Mouse (Mus musculus) hindbrain, embryonic 16.5 days (tissue): ENCODE results near the gene Ankrd39. TPM values are rescaled to one million over a fixed set of nuclear protein-coding genes. Genes with fewer than 3 reads are reported as not detected.
A peak's percentile ranks its signal among the peaks of the same experiment; 100 is the strongest.

ENCODE experiments used
- ATAC-seq: fragments of 200-750 bp; cut with Nextera tagmentation; 2 replicates; pipeline ENCODE4 v1.8.0; 2017; ENCODE audit warnings: moderate TSS enrichment, moderate library complexity
- H3K27ac ChIP-seq: fragments of 300-500 bp; sonication (generic); 2 replicates; pipeline ENCODE4 v1.5.1; 2014; ENCODE audit warnings: low read depth, mild to moderate bottlenecking, control low read depth, low read length, moderate library complexity
- H3K27me3 ChIP-seq: fragments of 300-500 bp; sonication (generic); replicated peaks from 2 replicates; pipeline ENCODE4 v1.6.1; 2014; ENCODE audit warnings: low read length; ENCODE audit not compliant: control insufficient read depth, insufficient read depth
- H3K36me3 ChIP-seq: fragments of 300-500 bp; sonication (generic); 2 replicates; pipeline ENCODE4 v1.6.1; 2014; ENCODE audit warnings: mild to moderate bottlenecking, low read length, moderate library complexity, mixed read lengths; ENCODE audit not compliant: control insufficient read depth, insufficient read depth
- H3K4me1 ChIP-seq: fragments of 300-500 bp; sonication (generic); 2 replicates; pipeline ENCODE4 v1.6.1; 2014; ENCODE audit warnings: low read depth, low read length; ENCODE audit not compliant: control insufficient read depth, insufficient read depth
- H3K4me2 ChIP-seq: fragments of 300-500 bp; sonication (generic); 2 replicates; pipeline ENCODE4 v1.6.1; 2014; ENCODE audit warnings: mild to moderate bottlenecking, low read length, control low read depth, moderate library complexity
- H3K4me3 ChIP-seq: fragments of 300-500 bp; sonication (generic); 2 replicates; pipeline ENCODE4 v1.5.1; 2014; ENCODE audit warnings: mild to moderate bottlenecking, low read length, control low read depth, moderate library complexity
- H3K9ac ChIP-seq: fragments of 300-500 bp; sonication (generic); 2 replicates; pipeline ENCODE4 v1.6.1; 2014; ENCODE audit warnings: low read depth, mild to moderate bottlenecking, control low read depth, low read length, moderate library complexity
- H3K9me3 ChIP-seq: fragments of 300-500 bp; sonication (generic); 2 replicates; pipeline ENCODE4 v1.6.1; 2014; ENCODE audit warnings: mild to moderate bottlenecking, low read length, moderate library complexity; ENCODE audit not compliant: control insufficient read depth
- WGBS: fragments of 180-500 bp; shearing (Covaris S2); extraction: QIAGEN DNeasy Blood & Tissue Kit; methylation state at CpG from one replicate; pipeline ENCODE4 v1.1.7; 2014; 5-methylcytosine and 5-hydroxymethylcytosine counted together
- polyA plus RNA-seq: library from polyadenylated mRNA; unstranded; fragments of >200 nt; fragmentation: Nextera tagmentation; extraction: Ambion mirVana; gene quantifications from 2 replicates; pipeline ENCODE4 v1.2.1, GENCODE M21; 2015

Gene Ankrd39
- polyA plus RNA-seq, 1 experiment from 2014 or later, result 33.8 TPM

GRCm38 (mm10) chr1:36530962-36531361 lies 16.3 kb downstream of the Ankrd39 start:
- no peaks in the 10 kb centered on the region for H3K27me3 ChIP-seq
- no peak overlapping the region for H3K4me2 ChIP-seq
- H3K9ac ChIP-seq, result no peak overlapping the region
- peaks cover under 1% of the 10 kb centered on the region; the same call in 1 of the 2 replicates for H3K36me3 ChIP-seq
- H3K4me1 ChIP-seq, result peaks cover 4% of the 10 kb centered on the region; the same call in 1 of the 2 replicates
- H3K27ac ChIP-seq, result no peak overlapping the region
- no peak for ATAC-seq
- H3K9me3 ChIP-seq, result no peaks in the 10 kb centered on the region
- H3K4me3 ChIP-seq, result no peak overlapping the region
- WGBS, result 95% methylated on average over 7 of the region's 7 CpGs

GRCm38 (mm10) chr1:36530485-36530884 lies 16.8 kb downstream of the Ankrd39 start:
- Histone ChIP-seq H3K27me3 (no peaks in the 10 kb centered on the region), H3K9me3 (no peaks in the 10 kb centered on the region), H3K9ac (no peak overlapping the region), H3K4me2 (no peak overlapping the region), H3K27ac (no peak overlapping the region), H3K4me3 (no peak overlapping the region), H3K4me1 (peaks cover 2% of the 10 kb centered on the region; the same call in 1 of the 2 replicates), H3K36me3 (peaks cover 6% of the 10 kb centered on the region)
- WGBS, result 74% methylated on average over 7 of the region's 8 CpGs
- no peak for ATAC-seq

GRCm38 (mm10) chr1:36529875-36530274 lies 17.4 kb downstream of the Ankrd39 start:
- Histone ChIP-seq H3K27me3 (no peaks in the 10 kb centered on the region), H3K4me2 (no peak overlapping the region), H3K9me3 (no peaks in the 10 kb centered on the region), H3K27ac (no peak overlapping the region), H3K4me3 (no peak overlapping the region), H3K4me1 (peaks cover 2% of the 10 kb centered on the region; the same call in 1 of the 2 replicates), H3K9ac (no peak overlapping the region), H3K36me3 (peaks cover 11% of the 10 kb centered on the region)
- WGBS, result 94% methylated on average over 4 of the region's 4 CpGs
- ATAC-seq, result no peak

GRCm38 (mm10) chr1:36529274-36529673 lies 18.0 kb downstream of the Ankrd39 start:
- 93% methylated on average over 4 of the region's 4 CpGs for WGBS
- peaks cover 2% of the 10 kb centered on the region; the same call in 1 of the 2 replicates for H3K4me1 ChIP-seq
- no peak overlapping the region for H3K4me3 ChIP-seq
- ATAC-seq, result no peak
- peaks cover 16% of the 10 kb centered on the region for H3K36me3 ChIP-seq
- H3K27ac ChIP-seq, result no peak overlapping the region
- H3K9ac ChIP-seq, result no peak overlapping the region
- no peaks in the 10 kb centered on the region for H3K9me3 ChIP-seq
- H3K27me3 ChIP-seq, result no peaks in the 10 kb centered on the region
- no peak overlapping the region for H3K4me2 ChIP-seq

GRCm38 (mm10) chr1:36528351-36528750 lies 18.9 kb downstream of the Ankrd39 start:
- peaks cover 20% of the 10 kb centered on the region for H3K36me3 ChIP-seq

GRCm38 (mm10) chr1:36526903-36527302 lies 20.3 kb downstream of the Ankrd39 start:
- Histone ChIP-seq H3K36me3 (peaks cover 26% of the 10 kb centered on the region), H3K9ac (no peak overlapping the region), H3K27ac (no peak overlapping the region), H3K9me3 (no peaks in the 10 kb centered on the region), H3K4me3 (no peak overlapping the region), H3K4me2 (no peak overlapping the region), H3K4me1 (peaks cover 2% of the 10 kb centered on the region; the same call in 1 of the 2 replicates), H3K27me3 (no peaks in the 10 kb centered on the region)
- WGBS, result 87% methylated on average over 10 of the region's 10 CpGs
- no peak for ATAC-seq

More at GRCm38 (mm10) chr1:36528351-36528750, 18.9 kb downstream of the Ankrd39 start:
- ATAC-seq, result peak; percentile 40; the same call in 1 of the 2 replicates
- H3K27me3 ChIP-seq, result no peaks in the 10 kb centered on the region
- 13% methylated on average over 1 of the region's 1 CpGs for WGBS
- no peaks in the 10 kb centered on the region for H3K9me3 ChIP-seq
- H3K4me2 ChIP-seq, result no peak overlapping the region
- H3K4me3 ChIP-seq, result no peak overlapping the region
- no peak overlapping the region for H3K9ac ChIP-seq
- H3K27ac ChIP-seq, result peak overlapping the region; percentile 48; the same call in 1 of the 2 replicates
- H3K4me1 ChIP-seq, result peaks cover 2% of the 10 kb centered on the region; the same call in 1 of the 2 replicates

GRCm38 (mm10) chr1:36525774-36526173 lies 21.5 kb downstream of the Ankrd39 start:
- Histone ChIP-seq H3K27me3 (no peaks in the 10 kb centered on the region), H3K4me1 (peaks cover 2% of the 10 kb centered on the region; the same call in 1 of the 2 replicates), H3K9ac (no peak overlapping the region), H3K4me3 (no peak overlapping the region), H3K27ac (no peak overlapping the region), H3K4me2 (no peak overlapping the region), H3K9me3 (no peaks in the 10 kb centered on the region), H3K36me3 (peaks cover 34% of the 10 kb centered on the region)
- no peak for ATAC-seq
- 88% methylated on average over 12 of the region's 12 CpGs for WGBS

- H3K27ac ChIP-seq, result no peak overlapping the region
- peaks cover 2% of the 10 kb centered on the region; the same call in 1 of the 2 replicates for H3K4me1 ChIP-seq
- peaks cover 46% of the 10 kb centered on the region for H3K36me3 ChIP-seq
- 82% methylated on average over 5 of the region's 5 CpGs for WGBS
- H3K4me3 ChIP-seq, result no peak overlapping the region
- no peak for ATAC-seq
- no peak overlapping the region for H3K9ac ChIP-seq
- no peak overlapping the region for H3K4me2 ChIP-seq
- no peaks in the 10 kb centered on the region for H3K27me3 ChIP-seq
- H3K9me3 ChIP-seq, result no peaks in the 10 kb centered on the region
These were observed 23.2 kb downstream of the Ankrd39 start for GRCm38 (mm10) chr1:36524058-36524457.

GRCm38 (mm10) chr1:36523332-36524013 lies 23.8 kb downstream of the Ankrd39 start:
- H3K36me3 ChIP-seq, result peaks cover 48% of the 10 kb centered on the region
- H3K27me3 ChIP-seq, result no peaks in the 10 kb centered on the region
- no peak overlapping the region for H3K4me2 ChIP-seq
- H3K4me3 ChIP-seq, result no peak overlapping the region
- H3K4me1 ChIP-seq, result peaks cover 2% of the 10 kb centered on the region; the same call in 1 of the 2 replicates
- H3K27ac ChIP-seq, result no peak overlapping the region
- WGBS, result 45% methylated on average over 9 of the region's 9 CpGs
- ATAC-seq, result peak; percentile 55
- H3K9ac ChIP-seq, result no peak overlapping the region
- H3K9me3 ChIP-seq, result no peaks in the 10 kb centered on the region
